Mouse (Mus musculus) olfactory bulb, adult 2 months (tissue): ENCODE data around the gene Gpc1.

Source experiments
- CTCF ChIP-seq: fragments of 200-500 bp; IDR thresholded peaks from 2 replicates; pipeline ENCODE4 v1.5.1; 2012; ENCODE audit warnings: low read depth, mild to moderate bottlenecking, low read length, moderate library complexity; ENCODE audit not compliant: insufficient read depth
- POLR2A ChIP-seq: fragments of 200-500 bp; IDR thresholded peaks from 2 replicates; pipeline ENCODE4 v1.6.1; 2012; ENCODE audit warnings: mild to moderate bottlenecking, low read depth, low read length, moderate library complexity; ENCODE audit not compliant: insufficient read depth

DNA sequence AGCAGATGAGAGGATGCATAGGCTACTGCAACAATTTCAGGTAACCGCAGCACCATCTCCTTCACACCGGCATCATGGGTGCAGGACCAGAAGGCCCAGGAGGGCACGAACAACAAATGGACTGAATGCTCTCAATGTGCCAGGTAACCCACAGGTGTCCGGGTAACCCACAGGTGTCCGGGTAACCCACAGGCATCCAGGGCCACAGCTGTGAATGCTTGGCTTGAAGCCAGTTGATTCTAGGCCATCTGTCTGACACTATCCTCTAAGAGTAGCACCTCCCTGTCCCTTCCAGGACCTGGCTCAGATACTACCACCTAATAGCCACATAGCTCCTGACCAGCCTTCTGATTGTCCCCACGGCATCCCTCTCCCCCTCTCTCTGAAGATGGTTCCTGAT lies 50.5 kb downstream of the Gpc1 start:
- TF ChIP-seq CTCF (no peak), POLR2A (no peak)
